Mouse (Mus musculus): ENCODE results near the gene Irgc1. TPM values are rescaled to one million over a fixed set of nuclear protein-coding genes. Genes with fewer than 3 reads are reported as not detected.

The Irgc1 gene
- total RNA-seq, 2 experiments from 2014 or later: not detected

DNA sequence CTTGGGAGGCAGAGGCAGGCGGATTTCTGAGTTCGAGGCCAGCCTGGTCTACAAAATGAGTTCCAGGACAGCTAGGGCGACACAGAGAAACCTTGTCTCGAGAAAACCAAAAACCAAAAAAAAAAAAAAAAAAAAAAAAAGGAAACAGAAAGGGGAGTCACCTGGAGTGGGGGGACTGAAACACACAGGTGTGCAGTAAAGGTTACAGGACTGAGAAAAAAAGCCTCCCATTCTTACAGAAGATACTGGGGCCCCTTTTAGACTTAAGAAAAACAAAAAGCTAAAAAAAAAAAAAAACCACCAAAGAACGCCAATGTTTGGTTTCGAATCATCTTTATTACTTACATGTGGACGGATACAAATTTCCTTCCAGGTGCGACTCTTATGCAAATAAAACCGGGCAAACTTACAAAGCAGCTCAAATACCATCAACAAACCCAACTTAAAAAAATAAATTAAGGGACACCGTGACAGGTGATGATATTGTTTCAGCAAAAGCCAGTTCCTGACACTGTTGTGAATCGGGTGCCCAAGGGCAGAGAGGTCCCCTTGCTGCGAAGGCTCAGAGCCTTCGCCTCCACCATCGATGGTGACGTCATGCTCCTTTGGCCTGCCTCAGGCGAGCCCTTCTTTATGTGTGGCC, 69.2 kb downstream of the Irgc1 start:
- DNase-seq: no peak
- intact Hi-C loops (cut with DNase I): no loop called here

Other genes starting within 250 kb of the Irgc1 start
- 1 to 10 TPM; 4.0 to 5.0 TPM for gene Zfp111, start 240.9 kb downstream of the Irgc1 start, total RNA-seq (2021)
- gene Zfp109, start 214.7 kb downstream of the Irgc1 start, total RNA-seq (2021): 1 to 10 TPM; 1.9 to 2.1 TPM
- gene Zfp108, start 197.5 kb downstream of the Irgc1 start, total RNA-seq (2021): 1 to 10 TPM; 1.8 to 1.9 TPM
- gene Zfp93, start 181.9 kb downstream of the Irgc1 start, total RNA-seq (2021): 1 to 10 TPM; 3.1 to 4.9 TPM
- gene Zfp61, start 151.1 kb downstream of the Irgc1 start, total RNA-seq (2021): 1 to 10 TPM; 3.3 to 4.0 TPM
- gene Zfp94, start 135.6 kb downstream of the Irgc1 start, total RNA-seq (2021): 1 to 10 TPM; 1.7 to 2.1 TPM
- not detected for gene Tescl, start 118.4 kb downstream of the Irgc1 start, total RNA-seq (2021)
- not detected for gene Lypd5, start 103.1 kb downstream of the Irgc1 start, total RNA-seq (2021)
- 1 to 10 TPM; 1.0 to 3.3 TPM for gene Kcnn4, start 82.0 kb downstream of the Irgc1 start, total RNA-seq (2021)
- 10 to 100 TPM in 1 of 2 experiments, 1 to 10 TPM in 1; 9.4 to 10.2 TPM for gene Smg9, start 52.7 kb downstream of the Irgc1 start, total RNA-seq (2021)
- gene Plaur, start 10.2 kb upstream of the Irgc1 start, total RNA-seq (2021): 1 to 10 TPM; 3.5 to 4.0 TPM
- gene Cadm4, start 29.7 kb upstream of the Irgc1 start, total RNA-seq (2021): 10 to 100 TPM; 14.3 to 14.7 TPM
- gene Zfp428, start 54.7 kb upstream of the Irgc1 start, total RNA-seq (2021): 10 to 100 TPM; 13.8 to 14.7 TPM
- not detected for gene AC161166.1, start 60.2 kb upstream of the Irgc1 start, total RNA-seq (2021)
- gene Irgq, start 78.4 kb upstream of the Irgc1 start, total RNA-seq (2021): 10 to 100 TPM; 18.2 to 19.5 TPM
- not detected for gene Pinlyp, start 93.8 kb upstream of the Irgc1 start, total RNA-seq (2021)
- gene Xrcc1, start 94.0 kb upstream of the Irgc1 start, total RNA-seq (2021): 10 to 100 TPM; 23.8 to 26.3 TPM
- 10 to 100 TPM; 29.8 to 30.1 TPM for gene Ethe1, start 135.2 kb upstream of the Irgc1 start, total RNA-seq (2021)
- under 1 TPM; 0.12 TPM for gene Zfp575, start 135.3 kb upstream of the Irgc1 start, total RNA-seq (2021)
- under 1 TPM; 0.51 to 0.55 TPM for gene Phldb3, start 158.5 kb upstream of the Irgc1 start, total RNA-seq (2021)
- gene Lypd3, start 184.3 kb upstream of the Irgc1 start, total RNA-seq (2021): not detected
- not detected for gene Tex101, start 224.4 kb upstream of the Irgc1 start, total RNA-seq (2021)